Mouse (Mus musculus) adrenal gland, adult 2 months (tissue): Measurements from ENCODE around the gene Chpf. TPM values are rescaled to one million over a fixed set of nuclear protein-coding genes. Genes with fewer than 3 reads are reported as not detected.

ENCODE experiments used
- DNase-seq: peaks from one replicate; pipeline ENCODE4 v3.0.0; 2021
- polyA plus RNA-seq: library from polyadenylated mRNA; depleted of rRNA; stranded (reverse); fragments of >200 nt; gene quantifications from 2 replicates; pipeline ENCODE4 v1.2.3, GENCODE M21; 2012
- total RNA-seq, 2 experiments: library from RNA; stranded (reverse); gene quantifications; 2 replicates each; pipeline ENCODE4 v1.2.3; 2021

Gene Chpf
- total and polyA plus RNA-seq, 3 experiments = 50.9 to 250 (median 57.8) TPM

- DNase-seq = no peak
These were observed 20.3 kb upstream of the Chpf start for GRCm38 (mm10) chr1:75499441-75499840.

- DNase-seq = no peak
These were observed 19.8 kb upstream of the Chpf start for GRCm38 (mm10) chr1:75498897-75499296.

- DNase-seq = no peak
These were observed 15.9 kb upstream of the Chpf start for GRCm38 (mm10) chr1:75494878-75495548.

- no peak for DNase-seq
These were observed 13.6 kb upstream of the Chpf start for GRCm38 (mm10) chr1:75492579-75493170.

- no peak for DNase-seq
These were observed 11.9 kb upstream of the Chpf start for GRCm38 (mm10) chr1:75490785-75491551.

- peak; percentile 94 for DNase-seq
These were observed 8.5 kb upstream of the Chpf start for GRCm38 (mm10) chr1:75487405-75488161.

- no peak for DNase-seq
These were observed 7.9 kb upstream of the Chpf start for GRCm38 (mm10) chr1:75487040-75487404.

GRCm38 (mm10) chr1:75486561-75486960 is 7.5 kb upstream of the Chpf start:
- peak; percentile 28 for DNase-seq

- DNase-seq = no peak
These were observed 1.6 kb upstream of the Chpf start for GRCm38 (mm10) chr1:75480735-75481134.

- DNase-seq = no peak
These were observed 929 bp upstream of the Chpf start for GRCm38 (mm10) chr1:75480036-75480435.

- DNase-seq = no peak
These were observed 505 bp upstream of the Chpf start for GRCm38 (mm10) chr1:75479635-75479989.

- DNase-seq = peak; percentile 71
These were observed 610 bp downstream of the Chpf start for GRCm38 (mm10) chr1:75478497-75478896.

- no peak for DNase-seq
These were observed 1.2 kb downstream of the Chpf start for GRCm38 (mm10) chr1:75477966-75478290.

- peak; percentile 88 for DNase-seq
These were observed 1.7 kb downstream of the Chpf start for GRCm38 (mm10) chr1:75477264-75477965.

GRCm38 (mm10) chr1:75476441-75476840 is 2.7 kb downstream of the Chpf start:
- no peak for DNase-seq

- DNase-seq = peak; percentile 78
These were observed 9.8 kb downstream of the Chpf start for GRCm38 (mm10) chr1:75469287-75469825.

GRCm38 (mm10) chr1:75467215-75467927 is 11.7 kb downstream of the Chpf start:
- peak; percentile 81 for DNase-seq

- no peak for DNase-seq
These were observed 15.4 kb downstream of the Chpf start for GRCm38 (mm10) chr1:75463652-75464204.

- no peak for DNase-seq
These were observed 16.5 kb downstream of the Chpf start for GRCm38 (mm10) chr1:75462636-75463035.

GRCm38 (mm10) chr1:75460297-75460696 is 18.8 kb downstream of the Chpf start:
- DNase-seq = no peak
